Mouse (Mus musculus) forebrain, postnatal 0 days (tissue): ENCODE measurements around the gene Pxdc1. TPM values are rescaled to one million over a fixed set of nuclear protein-coding genes. Genes with fewer than 3 reads are reported as not detected.
A peak's percentile ranks its signal among the peaks of the same experiment; 100 is the strongest.

Experiments used
- ATAC-seq: fragments of 200-750 bp; cut with Nextera tagmentation; 2 replicates; pipeline ENCODE4 v1.8.0; 2017; ENCODE audit warnings: mild to moderate bottlenecking, moderate library complexity
- DNase-seq: peaks from one replicate; pipeline ENCODE4 v3.0.0-alpha.2; 2015
- H3K27ac ChIP-seq: fragments of 300-500 bp; sonication (generic); 2 replicates; pipeline ENCODE4 v1.5.1; 2014; ENCODE audit warnings: low read depth, mild to moderate bottlenecking, antibody characterized with exemption, low read length, moderate library complexity, mixed read lengths
- H3K27me3 ChIP-seq: fragments of 300-500 bp; sonication (generic); 2 replicates; pipeline ENCODE4 v1.6.1; 2014; ENCODE audit warnings: mild to moderate bottlenecking, low read length, mixed read lengths; ENCODE audit not compliant: insufficient read depth
- H3K36me3 ChIP-seq: fragments of 300-500 bp; sonication (generic); 2 replicates; pipeline ENCODE4 v1.6.1; 2014; ENCODE audit warnings: mild to moderate bottlenecking, moderate library complexity; ENCODE audit not compliant: insufficient read depth
- H3K4me1 ChIP-seq: fragments of 300-500 bp; sonication (generic); 2 replicates; pipeline ENCODE4 v1.6.1; 2014; ENCODE audit warnings: antibody characterized with exemption; ENCODE audit not compliant: insufficient read depth
- H3K4me2 ChIP-seq: fragments of 300-500 bp; sonication (generic); 2 replicates; pipeline ENCODE4 v1.6.1; 2014; ENCODE audit warnings: low read depth, mild to moderate bottlenecking, moderate library complexity
- H3K4me3 ChIP-seq: fragments of 300-500 bp; sonication (generic); 2 replicates; pipeline ENCODE4 v1.5.1; 2014; ENCODE audit warnings: low read depth, low read length, mixed read lengths
- H3K9ac ChIP-seq: fragments of 300-500 bp; sonication (generic); 2 replicates; pipeline ENCODE4 v1.6.1; 2014; ENCODE audit warnings: mild to moderate bottlenecking
- H3K9me3 ChIP-seq: fragments of 300-500 bp; sonication (generic); 2 replicates; pipeline ENCODE4 v1.6.1; 2016; ENCODE audit warnings: low read length
- CTCF ChIP-seq: sonication (generic); IDR thresholded peaks from 2 replicates; pipeline ENCODE4 v1.5.1; 2016; ENCODE audit warnings: antibody characterized with exemption, control low read depth, low read depth
- WGBS: fragments of 180-500 bp; shearing (Covaris S2); extraction: QIAGEN DNeasy Blood & Tissue Kit; methylation state at CpG from one replicate; pipeline ENCODE4 v1.1.7; 2014; 5-methylcytosine and 5-hydroxymethylcytosine counted together
- polyA plus RNA-seq: library from polyadenylated mRNA; unstranded; fragments of >200 nt; fragmentation: Nextera tagmentation; extraction: Ambion mirVana; gene quantifications from 2 replicates; pipeline ENCODE4 v1.2.1, GENCODE M21; 2015
- total RNA-seq: library from RNA; depleted of rRNA; stranded (reverse); fragments of >200 nt; gene quantifications from 2 replicates; pipeline ENCODE4 v1.2.3, GENCODE M21; 2014

Pxdc1 gene
- total and polyA plus RNA-seq, 2 experiments from 2014 or later, result 6.3 to 10.6 TPM

DNA sequence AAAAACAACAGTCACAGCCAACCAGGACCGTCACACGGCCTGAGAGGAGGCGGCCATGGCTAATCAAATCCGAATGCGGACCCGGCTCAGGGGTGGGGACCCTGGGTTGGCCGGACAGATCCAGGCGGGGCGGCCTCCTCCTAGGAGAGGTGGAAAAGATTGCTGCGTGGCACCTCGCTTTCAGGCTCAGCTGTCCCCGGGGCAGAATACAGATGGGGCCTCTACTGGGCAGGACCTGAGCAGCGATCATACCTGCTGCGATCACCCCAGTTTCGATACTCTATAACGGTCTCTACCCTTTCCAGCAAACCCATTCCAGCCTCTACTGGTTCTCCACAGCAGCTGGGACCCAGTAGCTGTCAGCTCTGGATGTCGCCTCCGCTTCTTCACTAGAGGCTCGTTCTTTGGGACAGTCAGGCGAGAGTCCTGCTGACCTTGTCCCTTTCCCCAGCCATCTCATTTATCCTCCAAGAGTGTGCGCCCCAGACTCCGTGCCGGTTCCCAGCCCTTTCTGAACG is 1.8 kb downstream of the Pxdc1 start:
- Histone ChIP-seq H3K4me2 (peak overlapping the region; percentile 97), H3K27ac (peak overlapping the region; percentile 5; the same call in 1 of the 2 replicates), H3K9me3 (no peaks in the 10 kb centered on the region), H3K4me1 (peaks cover 15% of the 10 kb centered on the region; the same call in 1 of the 2 replicates), H3K36me3 (no peaks in the 10 kb centered on the region), H3K27me3 (peaks cover 18% of the 10 kb centered on the region; the same call in 1 of the 2 replicates), H3K4me3 (peak overlapping the region; percentile 52), H3K9ac (peak overlapping the region; percentile 57)
- TF ChIP-seq CTCF, result no peak
- peak; percentile 20 for DNase-seq
- ATAC-seq, result peak; percentile 8; the same call in 1 of the 2 replicates
- WGBS, result 4% methylated on average over 24 of the region's 24 CpGs

- Histone ChIP-seq H3K36me3 (no peaks in the 10 kb centered on the region), H3K4me2 (peak overlapping the region; percentile 97), H3K9me3 (no peaks in the 10 kb centered on the region), H3K27me3 (peaks cover 18% of the 10 kb centered on the region; the same call in 1 of the 2 replicates), H3K4me3 (peak overlapping the region; percentile 52; the same call in 1 of the 2 replicates), H3K9ac (peak overlapping the region; percentile 57), H3K4me1 (peaks cover 18% of the 10 kb centered on the region; the same call in 1 of the 2 replicates), H3K27ac (peak overlapping the region; percentile 5; the same call in 1 of the 2 replicates)
- WGBS, result 23% methylated on average over 10 of the region's 10 CpGs
- no peak for ATAC-seq
- DNase-seq, result peak; percentile 53
- TF ChIP-seq CTCF, result no peak
These were observed 2.3 kb downstream of the Pxdc1 start for GRCm38 (mm10) chr13:34650953-34651352.

DNA sequence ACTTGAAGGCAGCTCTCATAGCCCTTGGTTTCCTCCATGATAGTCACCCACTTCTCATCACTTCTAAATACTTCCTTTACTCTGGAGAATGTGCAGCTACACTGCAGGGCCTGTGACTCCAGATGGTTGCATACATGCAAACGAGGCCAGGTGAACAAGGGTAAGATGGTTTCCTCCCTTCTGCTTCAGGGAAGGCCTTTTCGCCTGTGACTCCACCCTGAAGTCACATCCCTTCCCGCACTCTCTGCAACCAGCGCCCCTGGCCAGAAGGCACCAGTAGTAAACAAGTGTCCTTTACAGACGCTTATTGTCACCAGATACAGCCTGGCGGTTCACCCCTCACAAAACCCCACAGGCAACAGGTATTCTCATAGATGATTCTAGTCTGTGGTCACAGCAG is 2.9 kb downstream of the Pxdc1 start:
- H3K36me3 ChIP-seq, result no peaks in the 10 kb centered on the region
- H3K4me1 ChIP-seq, result peaks cover 18% of the 10 kb centered on the region; the same call in 1 of the 2 replicates
- H3K9me3 ChIP-seq, result no peaks in the 10 kb centered on the region
- no peak for ATAC-seq
- H3K4me2 ChIP-seq, result peak overlapping the region; percentile 97; the same call in 1 of the 2 replicates
- no peak overlapping the region for H3K27ac ChIP-seq
- no peak overlapping the region for H3K9ac ChIP-seq
- WGBS, result 66% methylated on average over 6 of the region's 6 CpGs
- TF ChIP-seq CTCF, result no peak
- DNase-seq, result no peak
- H3K27me3 ChIP-seq, result peaks cover 18% of the 10 kb centered on the region; the same call in 1 of the 2 replicates
- no peak overlapping the region for H3K4me3 ChIP-seq

GRCm38 (mm10) chr13:34647751-34648150 is 5.5 kb downstream of the Pxdc1 start:
- H3K27me3 ChIP-seq, result peaks cover 13% of the 10 kb centered on the region; the same call in 1 of the 2 replicates
- H3K9ac ChIP-seq, result no peak overlapping the region
- ATAC-seq (no peak), DNase-seq (no peak)
- no peaks in the 10 kb centered on the region for H3K9me3 ChIP-seq
- H3K4me1 ChIP-seq, result peaks cover 9% of the 10 kb centered on the region; the same call in 1 of the 2 replicates
- no peak for TF ChIP-seq CTCF
- H3K36me3 ChIP-seq, result no peaks in the 10 kb centered on the region
- no peak overlapping the region for H3K27ac ChIP-seq
- H3K4me3 ChIP-seq, result no peak overlapping the region
- H3K4me2 ChIP-seq, result no peak overlapping the region
- WGBS, result 64% methylated on average over 4 of the region's 4 CpGs

- Histone ChIP-seq H3K4me1 (peaks cover 7% of the 10 kb centered on the region; the same call in 1 of the 2 replicates), H3K9ac (no peak overlapping the region), H3K9me3 (no peaks in the 10 kb centered on the region), H3K36me3 (no peaks in the 10 kb centered on the region), H3K27me3 (peaks cover 10% of the 10 kb centered on the region; the same call in 1 of the 2 replicates), H3K4me3 (no peak overlapping the region), H3K27ac (no peak overlapping the region), H3K4me2 (no peak overlapping the region)
- ATAC-seq (no peak), DNase-seq (no peak)
- TF ChIP-seq CTCF, result no peak
- 81% methylated on average over 8 of the region's 8 CpGs for WGBS
These were observed 6.1 kb downstream of the Pxdc1 start for GRCm38 (mm10) chr13:34647221-34647620.

DNA sequence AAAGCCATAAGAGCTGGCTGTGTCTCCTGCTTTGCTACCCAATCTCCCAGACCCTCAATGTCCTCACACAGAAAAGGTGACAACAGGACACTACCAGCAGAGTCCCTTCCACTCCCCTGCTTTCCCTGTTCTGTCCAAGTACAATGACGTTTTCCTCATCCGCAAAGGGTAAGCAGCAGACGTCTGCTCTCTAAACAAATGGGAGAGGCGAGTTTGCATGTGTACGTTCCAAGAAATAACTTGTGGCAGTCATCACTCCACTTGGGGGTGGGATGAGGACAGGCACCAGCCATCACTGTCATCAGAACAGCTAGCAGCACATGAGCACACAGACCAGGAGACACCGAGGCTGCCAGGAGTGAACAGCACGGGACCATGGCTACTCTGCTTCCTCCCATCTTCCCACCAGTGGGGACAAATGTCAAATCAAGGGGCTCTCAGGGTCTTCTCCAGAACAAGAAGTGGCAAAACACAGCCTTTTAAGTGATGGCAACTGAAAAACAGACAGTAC is 7.0 kb downstream of the Pxdc1 start:
- Histone ChIP-seq H3K4me1 (peaks cover 7% of the 10 kb centered on the region; the same call in 1 of the 2 replicates), H3K9ac (no peak overlapping the region), H3K9me3 (no peaks in the 10 kb centered on the region), H3K27ac (no peak overlapping the region), H3K36me3 (no peaks in the 10 kb centered on the region), H3K4me2 (no peak overlapping the region), H3K4me3 (no peak overlapping the region), H3K27me3 (peaks cover 4% of the 10 kb centered on the region; the same call in 1 of the 2 replicates)
- no peak for DNase-seq
- 55% methylated on average over 7 of the region's 7 CpGs for WGBS
- ATAC-seq, result peak; percentile 30; the same call in 1 of the 2 replicates
- TF ChIP-seq CTCF, result no peak

GRCm38 (mm10) chr13:34645519-34645918 is 7.8 kb downstream of the Pxdc1 start:
- ATAC-seq, result no peak
- Histone ChIP-seq H3K9me3 (no peaks in the 10 kb centered on the region), H3K36me3 (no peaks in the 10 kb centered on the region), H3K9ac (no peak overlapping the region), H3K4me2 (no peak overlapping the region), H3K4me1 (peaks cover 3% of the 10 kb centered on the region; the same call in 1 of the 2 replicates), H3K27me3 (no peaks in the 10 kb centered on the region), H3K27ac (no peak overlapping the region), H3K4me3 (no peak overlapping the region)
- 92% methylated on average over 5 of the region's 5 CpGs for WGBS
- no peak for TF ChIP-seq CTCF
- no peak for DNase-seq
